Mouse (Mus musculus): ENCODE measurements around the gene Rpl36.

GRCm38 (mm10) chr17:56567370-56567769 is 45.8 kb upstream of the Rpl36 start:
- no peak for TF ChIP-seq GATA1 (IDR thresholded peaks at IDR 0.05; ENCODE audit: borderline replicate concordance, low read length)
- TF ChIP-seq FLI1 (IDR thresholded peaks at IDR 0.05; ENCODE audit: low read length): no peak
